Mouse (Mus musculus) forebrain, embryonic 15.5 days (tissue): ENCODE results near the gene A830031A19Rik. TPM values are rescaled to one million over a fixed set of nuclear protein-coding genes. Genes with fewer than 3 reads are reported as not detected.
A peak's percentile ranks its signal among the peaks of the same experiment; 100 is the strongest.

Experiments used
- ATAC-seq: fragments of 200-750 bp; cut with Nextera tagmentation; replicated peaks from 2 replicates; pipeline ENCODE4 v1.8.0; 2017; ENCODE audit warnings: mild to moderate bottlenecking, moderate TSS enrichment, moderate library complexity
- H3K27ac ChIP-seq: fragments of 300-500 bp; sonication (generic); replicated peaks from 2 replicates; pipeline ENCODE4 v1.5.1; 2015; ENCODE audit warnings: mild to moderate bottlenecking, inconsistent platforms
- H3K27me3 ChIP-seq: fragments of 300-500 bp; sonication (generic); 2 replicates; pipeline ENCODE4 v1.6.1; 2015; ENCODE audit warnings: inconsistent platforms
- H3K36me3 ChIP-seq: fragments of 300-500 bp; sonication (generic); 2 replicates; pipeline ENCODE4 v1.6.1; 2015; ENCODE audit warnings: mild to moderate bottlenecking, inconsistent platforms
- H3K4me1 ChIP-seq: fragments of 300-500 bp; sonication (generic); 2 replicates; pipeline ENCODE4 v1.6.1; 2015; ENCODE audit warnings: inconsistent platforms
- H3K4me2 ChIP-seq: fragments of 300-500 bp; sonication (generic); replicated peaks from 2 replicates; pipeline ENCODE4 v1.6.1; 2015; ENCODE audit warnings: mild to moderate bottlenecking, inconsistent platforms
- H3K4me3 ChIP-seq: fragments of 300-500 bp; sonication (generic); 2 replicates; pipeline ENCODE4 v1.5.1; 2015; ENCODE audit warnings: mild to moderate bottlenecking, inconsistent platforms
- H3K9ac ChIP-seq: fragments of 300-500 bp; sonication (generic); replicated peaks from 2 replicates; pipeline ENCODE4 v1.6.1; 2015; ENCODE audit warnings: mild to moderate bottlenecking, inconsistent platforms
- H3K9me3 ChIP-seq: fragments of 300-500 bp; sonication (generic); 2 replicates; pipeline ENCODE4 v1.6.1; 2016; ENCODE audit warnings: inconsistent platforms
- WGBS: fragments of 180-500 bp; shearing (Covaris S2); methylation state at CpG from one replicate; pipeline ENCODE4 v1.1.7; 2015; ENCODE audit warnings: mixed read lengths; 5-methylcytosine and 5-hydroxymethylcytosine counted together
- polyA plus RNA-seq: library from polyadenylated mRNA; unstranded; fragments of >200 nt; fragmentation: Nextera tagmentation; extraction: Ambion mirVana; gene quantifications from 2 replicates; pipeline ENCODE4 v1.2.1, GENCODE M21; 2015

The A830031A19Rik gene
- polyA plus RNA-seq, 1 experiment from 2014 or later, result not detected

- WGBS, result 36% methylated on average over 5 of the region's 5 CpGs
- ATAC-seq, result 0 out of 2 replicates have a peak, but pooled peaks have one; percentile 2
- H3K4me2 ChIP-seq, result peak overlapping the region; percentile 47
- no peaks in the 10 kb centered on the region; the same call in 1 of the 2 replicates for H3K36me3 ChIP-seq
- H3K27ac ChIP-seq, result peak overlapping the region; percentile 95
- peaks cover 92% of the 10 kb centered on the region for H3K4me1 ChIP-seq
- no peaks in the 10 kb centered on the region for H3K27me3 ChIP-seq
- peak overlapping the region; percentile 48; the same call in 1 of the 2 replicates for H3K9ac ChIP-seq
- H3K9me3 ChIP-seq, result no peaks in the 10 kb centered on the region
- no peak overlapping the region for H3K4me3 ChIP-seq
Observed at GRCm38 (mm10) chr11:24094086-24094487, 19.2 kb upstream of the A830031A19Rik start.

- no peak for ATAC-seq
- Histone ChIP-seq H3K9ac (peak overlapping the region; percentile 31), H3K4me3 (no peak overlapping the region), H3K4me2 (peak overlapping the region; percentile 19), H3K4me1 (peaks cover 92% of the 10 kb centered on the region), H3K36me3 (peaks cover 5% of the 10 kb centered on the region; the same call in 1 of the 2 replicates), H3K27ac (peak overlapping the region; percentile 82), H3K27me3 (no peaks in the 10 kb centered on the region), H3K9me3 (no peaks in the 10 kb centered on the region)
- 50% methylated on average over 3 of the region's 3 CpGs for WGBS
Observed at GRCm38 (mm10) chr11:24092618-24093017, 17.8 kb upstream of the A830031A19Rik start.

GRCm38 (mm10) chr11:24091393-24092080, 16.7 kb upstream of the A830031A19Rik start:
- ATAC-seq, result no peak
- Histone ChIP-seq H3K9me3 (no peaks in the 10 kb centered on the region), H3K4me1 (peaks cover 92% of the 10 kb centered on the region), H3K9ac (peak overlapping the region; percentile 47), H3K27me3 (no peaks in the 10 kb centered on the region), H3K4me2 (peak overlapping the region; percentile 48), H3K4me3 (peak overlapping the region; percentile 21), H3K27ac (peak overlapping the region; percentile 86), H3K36me3 (peaks cover 5% of the 10 kb centered on the region; the same call in 1 of the 2 replicates)
- WGBS, result 21% methylated on average over 15 of the region's 15 CpGs

DNA sequence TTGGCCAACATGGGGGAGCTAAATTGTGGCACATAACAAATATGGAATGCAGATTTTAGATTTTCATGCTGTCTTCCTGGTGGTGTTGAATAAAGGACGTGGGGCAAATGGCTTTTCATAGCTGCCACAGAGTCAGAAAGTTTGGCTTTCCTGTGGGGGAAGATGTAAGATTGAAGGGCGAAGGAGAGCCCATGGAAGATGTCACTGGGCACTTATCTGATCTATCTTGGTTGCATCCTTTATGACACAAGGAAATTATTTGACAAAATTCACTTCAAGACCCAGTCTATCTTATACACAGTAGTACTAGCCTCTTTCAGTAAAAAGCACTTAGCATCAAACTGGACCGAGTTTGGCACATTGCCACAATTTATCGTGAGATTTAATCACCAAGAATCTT, 15.6 kb upstream of the A830031A19Rik start:
- 60% methylated on average over 4 of the region's 4 CpGs for WGBS
- ATAC-seq, result no peak
- H3K4me3 ChIP-seq, result no peak overlapping the region
- peak overlapping the region; percentile 86 for H3K27ac ChIP-seq
- H3K9ac ChIP-seq, result peak overlapping the region; percentile 34
- peak overlapping the region; percentile 50 for H3K4me2 ChIP-seq
- H3K27me3 ChIP-seq, result no peaks in the 10 kb centered on the region
- H3K9me3 ChIP-seq, result no peaks in the 10 kb centered on the region
- H3K36me3 ChIP-seq, result peaks cover 14% of the 10 kb centered on the region
- H3K4me1 ChIP-seq, result peaks cover 92% of the 10 kb centered on the region

GRCm38 (mm10) chr11:24087069-24087468, 12.2 kb upstream of the A830031A19Rik start:
- H3K9me3 ChIP-seq, result no peaks in the 10 kb centered on the region
- peak overlapping the region; percentile 50 for H3K4me2 ChIP-seq
- H3K27ac ChIP-seq, result peak overlapping the region; percentile 86
- ATAC-seq, result no peak
- H3K27me3 ChIP-seq, result no peaks in the 10 kb centered on the region
- H3K36me3 ChIP-seq, result peaks cover 14% of the 10 kb centered on the region
- peak overlapping the region; percentile 50 for H3K9ac ChIP-seq
- peak overlapping the region; percentile 24; the same call in 1 of the 2 replicates for H3K4me3 ChIP-seq
- peaks cover 84% of the 10 kb centered on the region for H3K4me1 ChIP-seq
- 44% methylated on average over 4 of the region's 4 CpGs for WGBS

DNA sequence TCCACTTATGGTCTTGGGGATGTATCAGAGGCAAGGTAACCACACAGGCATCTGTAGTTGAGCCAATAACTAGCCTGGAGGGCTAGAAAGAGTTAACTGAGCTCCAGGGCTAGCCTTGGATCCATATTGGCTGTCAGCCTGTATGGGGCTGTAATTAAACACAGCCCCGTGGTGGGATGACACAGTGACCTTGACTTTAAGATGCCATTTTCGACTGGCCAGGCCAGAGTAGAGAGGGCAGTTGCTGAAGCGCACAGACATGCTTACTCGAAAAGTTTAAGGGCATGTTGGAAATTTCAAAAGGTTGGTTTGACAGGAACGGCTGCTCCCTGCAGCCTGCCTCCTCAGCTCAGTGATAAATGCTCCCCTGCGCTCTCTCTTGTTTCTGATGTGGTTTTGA, 11.1 kb upstream of the A830031A19Rik start:
- Histone ChIP-seq H3K27me3 (no peaks in the 10 kb centered on the region), H3K4me1 (peaks cover 75% of the 10 kb centered on the region), H3K4me3 (peak overlapping the region; percentile 24), H3K9ac (peak overlapping the region; percentile 50), H3K36me3 (peaks cover 14% of the 10 kb centered on the region), H3K27ac (peak overlapping the region; percentile 86), H3K4me2 (peak overlapping the region; percentile 50), H3K9me3 (no peaks in the 10 kb centered on the region)
- WGBS, result 44% methylated on average over 6 of the region's 6 CpGs
- ATAC-seq, result no peak

DNA sequence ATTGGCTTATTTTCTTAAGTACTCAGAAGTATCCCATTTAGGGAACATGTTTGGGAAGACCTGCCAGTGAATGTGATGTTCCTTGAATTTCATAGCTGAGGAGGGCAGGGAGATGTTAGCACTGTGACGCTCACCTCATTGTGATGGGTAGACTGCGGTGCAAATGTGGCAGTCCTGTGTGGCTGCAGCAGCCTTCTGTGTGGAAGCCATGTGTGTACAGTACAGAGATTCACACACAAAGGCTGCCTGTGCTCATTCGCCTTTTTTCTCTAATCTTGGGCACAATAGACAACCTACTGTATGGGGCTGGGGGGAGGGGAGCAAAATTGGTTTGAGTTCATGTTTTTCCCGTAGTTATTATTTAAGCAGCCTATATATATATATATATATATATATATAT, 9.7 kb upstream of the A830031A19Rik start:
- H3K4me3 ChIP-seq, result peak overlapping the region; percentile 30
- no peaks in the 10 kb centered on the region for H3K9me3 ChIP-seq
- peak overlapping the region; percentile 50 for H3K4me2 ChIP-seq
- H3K4me1 ChIP-seq, result peaks cover 64% of the 10 kb centered on the region
- WGBS, result 8% methylated on average over 4 of the region's 4 CpGs
- ATAC-seq, result no peak
- H3K27me3 ChIP-seq, result no peaks in the 10 kb centered on the region
- H3K27ac ChIP-seq, result peak overlapping the region; percentile 98
- H3K36me3 ChIP-seq, result peaks cover 14% of the 10 kb centered on the region
- H3K9ac ChIP-seq, result peak overlapping the region; percentile 55

DNA sequence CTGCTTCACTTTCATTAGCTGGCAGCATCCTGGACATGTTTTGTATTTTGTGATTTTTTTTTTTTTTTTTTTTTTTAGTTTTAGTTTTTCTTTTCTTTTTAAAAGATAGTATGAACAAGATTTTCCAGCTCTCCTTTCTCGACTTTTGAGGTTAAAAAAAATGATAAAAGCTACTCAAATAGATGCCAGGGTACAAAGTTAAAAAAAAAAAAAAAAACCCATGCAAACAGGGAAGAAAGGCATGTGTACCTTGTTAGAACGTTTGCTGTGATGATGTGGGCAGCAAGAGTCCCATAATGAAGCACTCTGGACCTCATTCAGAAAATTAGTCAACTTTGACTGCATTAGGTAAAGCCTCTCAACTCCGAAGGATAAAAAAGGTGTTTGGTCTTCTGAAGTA, 9.2 kb upstream of the A830031A19Rik start:
- Histone ChIP-seq H3K27me3 (no peaks in the 10 kb centered on the region), H3K4me3 (peak overlapping the region; percentile 72), H3K27ac (peak overlapping the region; percentile 98), H3K4me1 (peaks cover 59% of the 10 kb centered on the region), H3K9ac (peak overlapping the region; percentile 97), H3K9me3 (no peaks in the 10 kb centered on the region), H3K36me3 (peaks cover 14% of the 10 kb centered on the region), H3K4me2 (peak overlapping the region; percentile 87)
- no peak for ATAC-seq
- 22% methylated on average over 3 of the region's 3 CpGs for WGBS

DNA sequence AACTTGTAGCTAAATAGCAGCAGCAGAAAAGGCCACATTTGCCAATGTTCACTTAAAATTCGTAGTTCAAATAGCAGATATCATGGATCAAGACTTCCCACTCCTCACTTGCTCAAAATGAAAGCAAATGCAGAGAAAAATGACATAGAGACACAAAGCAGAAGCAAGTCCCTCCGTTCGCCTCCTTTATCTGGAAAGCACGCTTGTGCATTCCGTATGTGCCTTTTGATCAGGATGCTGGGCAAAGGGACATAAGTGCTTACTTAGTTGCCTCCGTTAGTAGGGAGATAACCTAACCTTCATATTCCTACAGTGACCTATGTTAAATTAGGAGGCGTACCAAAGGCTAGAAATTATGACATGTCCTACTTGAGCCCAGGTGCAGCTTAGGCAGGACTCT, 8.6 kb upstream of the A830031A19Rik start:
- Histone ChIP-seq H3K4me2 (peak overlapping the region; percentile 87), H3K4me1 (peaks cover 53% of the 10 kb centered on the region), H3K9me3 (no peaks in the 10 kb centered on the region), H3K27ac (peak overlapping the region; percentile 98), H3K9ac (peak overlapping the region; percentile 97), H3K4me3 (peak overlapping the region; percentile 72), H3K27me3 (no peaks in the 10 kb centered on the region), H3K36me3 (peaks cover 14% of the 10 kb centered on the region)
- 23% methylated on average over 7 of the region's 7 CpGs for WGBS
- ATAC-seq, result no peak

GRCm38 (mm10) chr11:24083076-24083405, 8.2 kb upstream of the A830031A19Rik start:
- peak overlapping the region; percentile 87 for H3K4me2 ChIP-seq
- ATAC-seq, result no peak
- 9% methylated on average over 1 of the region's 1 CpGs for WGBS
- H3K9me3 ChIP-seq, result no peaks in the 10 kb centered on the region
- no peaks in the 10 kb centered on the region for H3K27me3 ChIP-seq
- H3K4me1 ChIP-seq, result peaks cover 49% of the 10 kb centered on the region
- H3K27ac ChIP-seq, result peak overlapping the region; percentile 98
- H3K9ac ChIP-seq, result peak overlapping the region; percentile 97
- H3K4me3 ChIP-seq, result peak overlapping the region; percentile 72
- H3K36me3 ChIP-seq, result peaks cover 11% of the 10 kb centered on the region

DNA sequence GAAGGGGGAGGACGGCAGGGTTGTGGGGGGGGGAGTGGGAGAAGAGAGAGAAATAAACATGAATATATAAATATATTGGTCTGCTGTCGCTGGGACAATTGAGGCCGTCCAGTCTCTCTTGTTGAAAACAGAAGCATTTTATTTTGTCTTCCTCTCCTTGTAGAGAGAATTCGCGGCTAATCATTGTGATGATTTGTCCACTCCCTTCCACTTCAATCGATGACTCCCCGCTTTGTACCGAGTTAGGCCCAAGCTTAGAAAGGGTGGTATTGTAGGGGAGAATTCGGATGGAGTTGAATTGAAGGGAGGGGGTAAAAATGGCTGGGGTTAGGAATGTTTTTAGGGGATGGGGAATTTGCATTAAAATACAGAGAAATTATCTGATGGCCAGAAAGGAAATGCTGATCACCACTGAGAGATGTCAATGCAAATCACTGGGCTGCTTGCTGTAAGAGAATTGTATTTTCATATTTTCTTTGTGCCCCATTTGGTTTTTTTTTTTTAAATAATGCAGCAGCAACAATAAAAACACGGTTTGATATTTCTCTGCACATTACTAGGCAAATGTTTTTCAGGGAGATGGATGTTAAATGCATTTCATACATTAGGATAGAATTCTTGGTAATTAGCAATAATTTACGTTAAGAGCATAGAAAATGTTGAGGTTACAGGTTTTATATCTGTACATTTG, 7.7 kb upstream of the A830031A19Rik start:
- no peak for ATAC-seq
- Histone ChIP-seq H3K27ac (peak overlapping the region; percentile 98), H3K36me3 (peaks cover 9% of the 10 kb centered on the region), H3K9ac (peak overlapping the region; percentile 97), H3K9me3 (no peaks in the 10 kb centered on the region), H3K4me3 (peak overlapping the region; percentile 72), H3K4me2 (peak overlapping the region; percentile 87), H3K27me3 (no peaks in the 10 kb centered on the region), H3K4me1 (peaks cover 44% of the 10 kb centered on the region)
- 7% methylated on average over 11 of the region's 11 CpGs for WGBS

GRCm38 (mm10) chr11:24081687-24082384, 7.0 kb upstream of the A830031A19Rik start:
- 1% methylated on average over 43 of the region's 43 CpGs for WGBS
- Histone ChIP-seq H3K36me3 (peaks cover 9% of the 10 kb centered on the region), H3K4me1 (peaks cover 37% of the 10 kb centered on the region), H3K4me3 (peak overlapping the region; percentile 72), H3K4me2 (peak overlapping the region; percentile 87), H3K27me3 (no peaks in the 10 kb centered on the region), H3K9me3 (no peaks in the 10 kb centered on the region), H3K9ac (peak overlapping the region; percentile 97), H3K27ac (peak overlapping the region; percentile 98)
- peak; percentile 16; the same call in 1 of the 2 replicates for ATAC-seq
